Mouse (Mus musculus) stomach, embryonic 14.5 days (tissue): Measurements from ENCODE around the gene Nkx1-1. TPM values are rescaled to one million over a fixed set of nuclear protein-coding genes. Genes with fewer than 3 reads are reported as not detected.

Experiments
- ATAC-seq: fragments of 200-750 bp; cut with Nextera tagmentation; 2 replicates; pipeline ENCODE4 v1.8.0; 2017; ENCODE audit warnings: low read depth, moderate TSS enrichment; ENCODE audit not compliant: insufficient number of reproducible peaks, insufficient read depth, low FRiP score
- H3K27ac ChIP-seq: fragments of 300-500 bp; sonication (generic); 2 replicates; pipeline ENCODE4 v1.5.1; 2014; ENCODE audit warnings: mild to moderate bottlenecking, low read length, moderate library complexity, mixed read lengths
- H3K27me3 ChIP-seq: fragments of 300-500 bp; sonication (generic); 2 replicates; pipeline ENCODE4 v1.6.1; 2014; ENCODE audit warnings: low read length, control low read depth, mixed read lengths; ENCODE audit not compliant: control insufficient read depth, insufficient read depth
- H3K36me3 ChIP-seq: fragments of 300-500 bp; sonication (generic); 2 replicates; pipeline ENCODE4 v1.6.1; 2014; ENCODE audit warnings: mild to moderate bottlenecking, control low read depth, low read length, moderate library complexity, mixed read lengths; ENCODE audit not compliant: control insufficient read depth, insufficient read depth
- H3K4me1 ChIP-seq: fragments of 300-500 bp; sonication (generic); 2 replicates; pipeline ENCODE4 v1.6.1; 2014; ENCODE audit warnings: low read length, control low read depth, mixed read lengths; ENCODE audit not compliant: control insufficient read depth, insufficient read depth
- H3K4me2 ChIP-seq: fragments of 300-500 bp; sonication (generic); replicated peaks from 2 replicates; pipeline ENCODE4 v1.6.1; 2014; ENCODE audit warnings: low read depth, low read length, control low read depth
- H3K4me3 ChIP-seq: fragments of 300-500 bp; sonication (generic); 2 replicates; pipeline ENCODE4 v1.5.1; 2014; ENCODE audit warnings: low read depth, low read length, control low read depth
- H3K9ac ChIP-seq: fragments of 300-500 bp; sonication (generic); replicated peaks from 2 replicates; pipeline ENCODE4 v1.6.1; 2014; ENCODE audit warnings: low read depth, mild to moderate bottlenecking, control low read depth, low read length, moderate library complexity, mixed read lengths
- H3K9me3 ChIP-seq: fragments of 300-500 bp; sonication (generic); 2 replicates; pipeline ENCODE4 v1.6.1; 2016; ENCODE audit warnings: low read depth, low read length, control low read depth; ENCODE audit not compliant: control insufficient read depth
- WGBS: fragments of 180-500 bp; shearing (Covaris S2); extraction: QIAGEN DNeasy Blood & Tissue Kit; methylation state at CpG from one replicate; pipeline ENCODE4 v1.1.7; 2014; 5-methylcytosine and 5-hydroxymethylcytosine counted together
- polyA plus RNA-seq: library from polyadenylated mRNA; unstranded; fragments of >200 nt; fragmentation: Nextera tagmentation; extraction: Ambion mirVana; gene quantifications from 2 replicates; pipeline ENCODE4 v1.2.1, GENCODE M21; 2014

The Nkx1-1 gene
- polyA plus RNA-seq, 1 experiment from 2014 or later, result not detected

DNA sequence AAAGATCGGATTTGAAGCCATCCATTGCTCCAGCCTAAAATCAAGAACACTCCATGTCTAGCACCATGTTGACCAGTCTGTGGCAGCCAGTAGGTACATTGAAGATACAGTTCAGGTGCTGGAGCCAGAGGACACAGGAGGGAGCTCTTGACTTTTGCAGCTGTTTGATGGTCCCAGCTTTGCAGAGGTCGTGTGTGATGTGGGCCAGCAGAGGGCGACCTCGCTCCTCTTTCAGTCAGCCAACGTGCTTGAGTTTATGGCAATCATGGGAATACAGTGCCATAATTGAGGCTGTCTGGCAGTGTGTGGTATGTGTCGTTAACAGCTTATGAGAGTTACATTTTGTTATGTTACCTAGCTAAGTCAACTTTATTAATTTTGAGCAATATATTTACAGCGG lies 40.0 kb downstream of the Nkx1-1 start:
- no peak for ATAC-seq
- Histone ChIP-seq H3K9me3 (no peaks in the 10 kb centered on the region), H3K4me3 (no peak overlapping the region), H3K27ac (no peak overlapping the region), H3K4me2 (no peak overlapping the region), H3K9ac (no peak overlapping the region), H3K36me3 (peaks cover 9% of the 10 kb centered on the region), H3K27me3 (no peaks in the 10 kb centered on the region), H3K4me1 (no peaks in the 10 kb centered on the region)
- WGBS, result 18% methylated on average over 7 of the region's 7 CpGs

DNA sequence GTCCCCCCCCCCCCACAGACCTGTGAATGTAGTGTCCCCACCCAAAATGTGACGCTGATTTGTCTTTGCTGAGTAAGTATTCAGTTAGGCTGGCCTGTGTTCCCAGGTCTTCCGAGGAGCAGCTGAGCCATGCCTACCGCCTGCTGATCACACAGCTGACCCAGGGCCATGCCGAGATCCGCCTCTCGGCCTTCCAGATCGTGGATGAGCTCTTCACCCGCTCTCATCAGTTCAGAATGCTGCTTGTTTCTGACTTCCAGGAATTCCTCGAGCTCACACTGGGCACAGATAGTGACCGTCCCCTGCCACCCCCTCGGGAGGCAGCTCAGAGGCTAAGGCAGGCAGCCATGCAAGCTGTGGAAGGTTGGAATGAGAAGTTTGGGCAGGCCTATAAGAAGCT lies 46.2 kb downstream of the Nkx1-1 start:
- no peaks in the 10 kb centered on the region for H3K27me3 ChIP-seq
- no peak overlapping the region for H3K9ac ChIP-seq
- no peaks in the 10 kb centered on the region for H3K4me1 ChIP-seq
- no peak for ATAC-seq
- H3K4me2 ChIP-seq, result no peak overlapping the region
- peaks cover 14% of the 10 kb centered on the region for H3K36me3 ChIP-seq
- H3K27ac ChIP-seq, result no peak overlapping the region
- WGBS, result 91% methylated on average over 11 of the region's 11 CpGs
- H3K4me3 ChIP-seq, result no peak overlapping the region
- no peaks in the 10 kb centered on the region for H3K9me3 ChIP-seq

Other genes starting within 250 kb of the Nkx1-1 start
- 23.6 and 23.7 TPM in 2 replicates for gene Spon2, start 215.5 kb downstream of the Nkx1-1 start, polyA plus RNA-seq
- gene Ctbp1, start 159.0 kb downstream of the Nkx1-1 start, polyA plus RNA-seq, result 323 and 344 TPM in 2 replicates
- 124 and 130 TPM in 2 replicates for gene Maea, start 98.5 kb downstream of the Nkx1-1 start, polyA plus RNA-seq
- gene Uvssa, start 55.4 kb downstream of the Nkx1-1 start, polyA plus RNA-seq, result 11.7 and 12.0 TPM in 2 replicates
- gene Fam53a, start 195.7 kb upstream of the Nkx1-1 start, polyA plus RNA-seq, result 66.0 and 66.8 TPM in 2 replicates
- gene Gm9903, start 195.9 kb upstream of the Nkx1-1 start, polyA plus RNA-seq, result 0.32 and 0.42 TPM in 2 replicates
- gene Slbp, start 218.6 kb upstream of the Nkx1-1 start, polyA plus RNA-seq, result 223 TPM in 2 replicates
- 168 and 174 TPM in 2 replicates for gene Tacc3, start 224.2 kb upstream of the Nkx1-1 start, polyA plus RNA-seq
- 36.3 and 39.8 TPM in 2 replicates for gene Tmem129, start 224.4 kb upstream of the Nkx1-1 start, polyA plus RNA-seq